Mouse (Mus musculus) G1E-ER4 (cell line): Measurements from ENCODE around the gene Cox7a2l. TPM values are rescaled to one million over a fixed set of nuclear protein-coding genes. Genes with fewer than 3 reads are reported as not detected.

Experiments used
- GATA1 ChIP-seq: IDR thresholded peaks from one replicate; pipeline ENCODE4 v1.8.0; 2012; ENCODE audit warnings: low read length, inconsistent platforms
- polyA plus RNA-seq: library from polyadenylated mRNA; stranded (reverse); fragments of >175 nt; gene quantifications from 2 replicates; pipeline ENCODE4 v1.2.3, GENCODE M21; 2012

Gene Cox7a2l
- polyA plus RNA-seq, 1 experiment: 10.2 TPM

GRCm38 (mm10) chr17:83499692-83500091 is 17.4 kb downstream of the Cox7a2l start:
- no peak for TF ChIP-seq GATA1

- no peak for TF ChIP-seq GATA1
Observed at GRCm38 (mm10) chr17:83498889-83499288, 18.2 kb downstream of the Cox7a2l start.

DNA sequence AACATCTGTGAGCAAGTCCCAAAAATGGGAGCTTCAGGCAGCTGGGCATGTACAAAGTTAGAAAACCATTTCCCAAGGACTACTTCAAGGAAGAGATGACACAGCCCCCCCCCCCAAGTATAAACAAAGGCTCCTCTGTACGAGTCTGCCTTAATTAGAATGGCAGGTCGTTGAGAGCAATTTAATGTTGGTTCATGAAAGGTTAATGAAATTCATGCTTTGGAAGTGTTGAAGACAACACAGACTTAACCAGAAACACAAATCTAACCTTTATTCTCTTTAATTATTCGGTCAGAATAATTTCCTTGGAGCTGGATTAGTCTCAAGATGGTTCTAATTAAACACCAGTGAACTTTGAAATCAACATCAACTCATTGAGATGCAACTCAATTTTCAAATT is 29.4 kb downstream of the Cox7a2l start:
- no peak for TF ChIP-seq GATA1

DNA sequence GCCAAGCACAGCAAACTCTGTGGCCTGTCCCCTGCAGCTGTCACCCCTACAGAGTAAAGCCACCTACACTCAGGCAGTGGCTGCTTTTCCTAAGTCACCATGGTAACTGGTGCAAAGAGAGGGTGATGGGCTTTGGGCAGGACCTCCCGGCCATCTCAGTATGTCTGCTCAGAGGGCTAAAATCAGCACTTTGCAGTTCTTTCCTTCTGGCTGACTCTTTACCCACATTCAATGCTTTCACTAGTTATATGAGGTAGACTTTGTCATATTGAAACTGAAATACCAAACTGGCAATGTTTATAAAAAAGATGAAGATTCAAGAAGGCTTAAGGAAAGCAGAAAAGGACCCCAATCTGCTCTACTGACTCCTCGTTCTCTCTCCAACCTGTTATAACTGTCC is 33.3 kb downstream of the Cox7a2l start:
- TF ChIP-seq GATA1: no peak

DNA sequence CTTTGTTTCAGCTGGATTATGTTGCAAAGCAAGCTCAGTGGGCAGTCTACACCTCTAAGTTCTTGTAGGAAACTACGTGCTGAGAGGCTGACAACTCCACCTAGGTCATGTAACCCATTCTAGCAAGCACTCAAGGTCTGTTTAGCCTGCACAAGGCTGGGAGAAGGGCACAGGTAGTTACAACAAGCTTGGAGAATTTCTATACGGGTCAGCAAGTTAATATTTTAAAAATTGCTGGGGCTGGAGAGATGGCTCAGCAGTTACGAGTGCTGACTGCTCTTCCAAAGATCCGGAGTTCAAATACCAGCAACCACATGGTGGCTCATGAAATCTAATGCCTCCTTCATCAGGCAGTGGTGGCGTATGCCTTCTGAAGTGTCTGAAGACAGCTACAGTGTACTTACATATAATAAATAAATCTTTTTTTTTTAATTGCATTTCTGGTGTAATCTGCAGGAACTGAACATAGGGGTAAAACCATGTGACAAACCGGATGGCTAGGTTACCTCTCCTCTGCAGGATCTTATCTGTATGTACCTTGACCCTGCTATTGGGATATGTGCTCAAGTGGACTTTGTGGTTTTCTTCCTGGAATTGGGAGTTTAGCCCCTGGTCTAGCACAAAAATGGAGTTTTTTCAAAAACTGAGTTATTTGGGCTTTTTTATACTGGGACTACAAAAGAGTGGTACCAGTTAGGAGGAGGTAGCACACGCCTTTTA is 34.2 kb downstream of the Cox7a2l start:
- TF ChIP-seq GATA1: no peak

- TF ChIP-seq GATA1: no peak
Observed at GRCm38 (mm10) chr17:83481551-83481950, 35.6 kb downstream of the Cox7a2l start.

DNA sequence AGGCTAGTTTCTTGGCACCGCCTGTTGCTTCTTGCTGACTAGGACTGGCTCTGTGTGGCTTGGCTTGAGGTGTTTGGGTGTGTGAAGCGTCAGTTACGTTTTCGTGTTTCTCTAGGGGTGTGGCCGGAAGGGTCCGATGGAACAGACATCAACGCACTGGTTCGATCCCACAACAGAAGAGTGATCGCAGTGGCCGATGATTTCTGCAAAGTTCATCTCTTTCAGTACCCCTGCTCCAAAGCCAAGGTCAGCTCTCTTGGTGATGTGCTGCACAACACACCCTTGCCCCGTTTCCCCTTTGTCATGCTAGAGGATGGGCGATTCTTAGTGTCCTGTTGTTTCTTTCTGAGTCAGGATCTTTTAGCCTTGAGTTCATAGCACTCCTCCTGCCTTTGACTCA is 40.0 kb downstream of the Cox7a2l start:
- no peak for TF ChIP-seq GATA1

DNA sequence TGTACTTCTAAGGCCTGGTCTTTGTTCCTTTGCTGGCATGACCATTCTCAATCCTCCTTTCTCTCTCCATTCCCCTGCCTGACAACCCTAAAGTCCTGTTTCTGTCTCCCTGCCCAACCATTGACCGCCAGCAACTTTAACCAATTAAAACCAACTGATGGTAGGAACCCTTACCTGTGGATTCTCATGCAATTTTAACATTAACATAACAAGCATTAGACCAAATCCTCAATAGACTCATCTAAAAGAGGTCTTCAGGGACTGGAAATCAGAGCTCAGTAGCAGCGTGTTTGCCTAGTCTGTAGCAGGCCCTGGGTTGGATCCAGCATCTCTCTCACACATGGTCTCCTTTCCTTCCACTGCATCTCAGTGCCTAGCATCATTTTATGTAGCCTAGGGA is 47.5 kb downstream of the Cox7a2l start:
- TF ChIP-seq GATA1: no peak

GRCm38 (mm10) chr17:83466697-83467251 is 50.4 kb downstream of the Cox7a2l start:
- no peak for TF ChIP-seq GATA1

GRCm38 (mm10) chr17:83465969-83466368 is 51.2 kb downstream of the Cox7a2l start:
- no peak for TF ChIP-seq GATA1

GRCm38 (mm10) chr17:83457271-83457670 is 59.9 kb downstream of the Cox7a2l start:
- no peak for TF ChIP-seq GATA1

GRCm38 (mm10) chr17:83453587-83453986 is 63.5 kb downstream of the Cox7a2l start:
- TF ChIP-seq GATA1: no peak

DNA sequence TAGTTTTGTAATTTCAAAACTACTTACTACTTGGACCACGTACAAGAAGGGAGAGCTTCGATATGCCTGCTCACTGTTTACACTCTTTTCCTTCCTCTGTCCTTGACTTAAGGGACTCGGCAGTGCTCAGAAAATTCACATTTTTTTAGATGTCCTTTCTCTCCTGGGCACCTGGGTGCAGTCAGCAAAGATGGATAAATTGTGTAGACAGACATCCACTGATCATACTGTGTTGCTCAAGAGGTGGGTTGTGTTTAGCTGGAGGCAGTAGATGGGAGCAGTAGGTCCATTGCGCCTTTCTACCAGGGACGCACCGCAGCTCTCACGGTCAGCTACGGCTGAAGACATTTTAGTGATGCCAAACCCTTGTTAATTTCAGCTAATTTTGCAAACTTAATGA is 64.7 kb downstream of the Cox7a2l start:
- no peak for TF ChIP-seq GATA1

Other genes with a start within 250 kb of the Cox7a2l start
- gene Eml4, start 166.4 kb downstream of the Cox7a2l start, polyA plus RNA-seq: 3.1 and 4.3 TPM in 2 replicates
- gene Kcng3, start 114.6 kb upstream of the Cox7a2l start, polyA plus RNA-seq: not detected in 2 replicates
- gene Mta3, start 188.8 kb upstream of the Cox7a2l start, polyA plus RNA-seq: 147 and 163 TPM in 2 replicates